Mouse (Mus musculus): ENCODE measurements around the gene Pklr. TPM values are rescaled to one million over a fixed set of nuclear protein-coding genes. Genes with fewer than 3 reads are reported as not detected.

Gene Pklr
- polyA plus RNA-seq, 1 experiment, result 181 TPM

- WGBS, result 88% methylated on average over 18 of the region's 18 CpGs
- DNase-seq (ENCODE audit: low read depth, low spot score), result no peak
These were observed 51.9 kb downstream of the Pklr start for GRCm38 (mm10) chr3:89187690-89188477.

DNA sequence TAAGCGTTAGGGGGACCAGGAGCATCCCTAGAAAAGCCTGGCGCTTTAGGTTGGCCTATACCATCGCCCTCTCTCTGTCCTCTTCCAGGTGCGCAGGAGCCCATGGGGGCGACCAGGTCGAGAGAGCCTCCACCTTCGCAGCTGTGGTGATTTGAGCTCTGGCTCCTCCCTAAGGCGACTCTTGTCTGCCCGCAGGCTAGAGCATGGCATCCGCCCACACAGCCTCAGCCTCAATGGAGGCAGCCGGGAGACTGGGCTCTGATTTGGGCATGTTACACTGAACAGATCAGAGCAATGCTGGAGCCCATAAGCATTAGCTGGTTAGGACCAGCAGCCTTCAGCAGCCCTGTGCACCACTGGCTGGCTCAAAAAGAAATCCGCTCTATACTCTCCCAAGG is 52.5 kb downstream of the Pklr start:
- DNase-seq (ENCODE audit: low read depth, low spot score), result no peak
- 75% methylated on average over 12 of the region's 12 CpGs for WGBS

GRCm38 (mm10) chr3:89190436-89190835 is 54.5 kb downstream of the Pklr start:
- WGBS, result 73% methylated on average over 8 of the region's 8 CpGs
- DNase-seq (ENCODE audit: low read depth, low spot score), result no peak

- no peak for DNase-seq (ENCODE audit: low read depth, low spot score)
- WGBS, result 53% methylated on average over 1 of the region's 1 CpGs
These were observed 57.4 kb downstream of the Pklr start for GRCm38 (mm10) chr3:89193351-89193750.

DNA sequence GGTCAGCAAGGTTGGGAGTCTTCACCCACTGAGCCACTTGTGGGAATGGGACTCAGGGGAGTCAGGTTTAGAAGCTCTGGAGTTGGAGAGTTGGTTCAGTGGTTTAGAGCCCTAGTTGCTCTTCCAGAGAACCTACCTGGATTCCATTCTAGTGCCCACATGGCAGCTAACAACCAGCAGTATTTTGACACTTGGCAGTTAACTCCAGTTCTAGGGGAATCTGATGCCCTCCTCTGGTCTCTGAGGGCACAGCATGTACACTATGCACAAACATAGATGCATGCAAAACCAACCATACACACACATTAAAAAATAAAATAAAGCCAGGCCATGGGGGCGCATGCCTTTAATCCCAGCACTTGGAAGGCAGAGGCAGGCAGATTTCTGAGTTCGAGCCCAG is 57.9 kb downstream of the Pklr start:
- DNase-seq (ENCODE audit: low read depth, low spot score), result no peak
- WGBS, result 90% methylated on average over 2 of the region's 2 CpGs

Other genes with a start within 250 kb of the Pklr start
- gene Msto1, start 222.1 kb upstream of the Pklr start, polyA plus RNA-seq (2012; rRNA removed), result 18.4 and 18.8 TPM in 2 replicates
- 3.8 and 6.5 TPM in 2 replicates for gene Ash1l, start 185.5 kb upstream of the Pklr start, polyA plus RNA-seq (2012; rRNA removed)
- gene Dap3, start 185.0 kb upstream of the Pklr start, polyA plus RNA-seq (2012; rRNA removed), result 44.8 and 46.9 TPM in 2 replicates
- 43.8 and 48.1 TPM in 2 replicates for gene Rusc1, start 42.8 kb upstream of the Pklr start, polyA plus RNA-seq (2012; rRNA removed)
- not detected in 2 replicates for gene Gm43738, start 35.0 kb upstream of the Pklr start, polyA plus RNA-seq (2012; rRNA removed)
- 160 and 206 TPM in 2 replicates for gene Fdps, start 34.2 kb upstream of the Pklr start, polyA plus RNA-seq (2012; rRNA removed)
- 0.48 and 0.52 TPM in 2 replicates for gene Hcn3, start 24.1 kb downstream of the Pklr start, polyA plus RNA-seq (2012; rRNA removed)
- gene Clk2, start 28.7 kb downstream of the Pklr start, polyA plus RNA-seq (2012; rRNA removed), result 41.1 and 53.0 TPM in 2 replicates
- 88.5 and 107 TPM in 2 replicates for gene Scamp3, start 41.3 kb downstream of the Pklr start, polyA plus RNA-seq (2012; rRNA removed)
- gene Fam189b, start 47.0 kb downstream of the Pklr start, polyA plus RNA-seq (2012; rRNA removed), result 23.0 and 30.1 TPM in 2 replicates
- 88.5 and 99.3 TPM in 2 replicates for gene Gba, start 66.8 kb downstream of the Pklr start, polyA plus RNA-seq (2012; rRNA removed)
- gene Thbs3, start 79.0 kb downstream of the Pklr start, polyA plus RNA-seq (2012; rRNA removed), result 20.8 and 22.8 TPM in 2 replicates
- 171 and 186 TPM in 2 replicates for gene Mtx1, start 90.9 kb downstream of the Pklr start, polyA plus RNA-seq (2012; rRNA removed)
- gene Muc1, start 92.9 kb downstream of the Pklr start, polyA plus RNA-seq (2012; rRNA removed), result 0.99 and 1.6 TPM in 2 replicates
- gene Krtcap2, start 109.8 kb downstream of the Pklr start, polyA plus RNA-seq (2012; rRNA removed), result 170 and 221 TPM in 2 replicates
- 2.1 TPM in 2 replicates for gene Trim46, start 110.2 kb downstream of the Pklr start, polyA plus RNA-seq (2012; rRNA removed)
- gene Dpm3, start 123.2 kb downstream of the Pklr start, polyA plus RNA-seq (2012; rRNA removed), result 355 and 356 TPM in 2 replicates
- 108 and 123 TPM in 2 replicates for gene Slc50a1, start 134.4 kb downstream of the Pklr start, polyA plus RNA-seq (2012; rRNA removed)
- gene Efna1, start 145.0 kb downstream of the Pklr start, polyA plus RNA-seq (2012; rRNA removed), result 78.0 and 93.8 TPM in 2 replicates
- 6.0 and 7.4 TPM in 2 replicates for gene Efna3, start 186.8 kb downstream of the Pklr start, polyA plus RNA-seq (2012; rRNA removed)
- gene Efna4, start 201.9 kb downstream of the Pklr start, polyA plus RNA-seq (2012; rRNA removed), result 14.5 and 14.6 TPM in 2 replicates
- gene Adam15, start 213.9 kb downstream of the Pklr start, polyA plus RNA-seq (2012; rRNA removed), result 59.4 and 68.5 TPM in 2 replicates
- gene Dcst2, start 225.8 kb downstream of the Pklr start, polyA plus RNA-seq (2012; rRNA removed), result 0.15 and 0.60 TPM in 2 replicates
- 3.1 and 6.7 TPM in 2 replicates for gene Dcst1, start 229.1 kb downstream of the Pklr start, polyA plus RNA-seq (2012; rRNA removed)